Mouse (Mus musculus) cerebellum, adult 2 months (tissue): ENCODE measurements around the gene Ski.

Experiments used
- CTCF ChIP-seq: fragments of 200-500 bp; IDR thresholded peaks from 2 replicates; pipeline ENCODE4 v1.5.1; 2011; ENCODE audit warnings: low read depth, mild to moderate bottlenecking, control low read depth, low read length, moderate library complexity, borderline replicate concordance; ENCODE audit not compliant: insufficient read depth
- POLR2A ChIP-seq: fragments of 200-500 bp; IDR thresholded peaks from 2 replicates; pipeline ENCODE4 v1.6.1; 2011; ENCODE audit warnings: low read length, control low read depth, borderline replicate concordance; ENCODE audit not compliant: insufficient read depth

- TF ChIP-seq CTCF (no peak), POLR2A (no peak)
Measured at GRCm38 (mm10) chr4:155222552-155222840, at the start of gene Ski.
